In genomic region chr6:32330034-32330795, GRCm38 (mm10) we compare ENCODE assay signal across 22 mouse cellular contexts.
A peak's percentile ranks its signal among the peaks of the same experiment; 100 is the strongest.
DNase-seq lines count a peak whose midpoint lies in the region; ATAC-seq and TF ChIP-seq lines count a peak whose summit lies in the region.
"Had no signal": no experiment of that assay in that cellular context is flagged by ENCODE, and none has a peak within 500 bp of the region (broad histone marks: within the 10 kb centered on the region; RNA-seq: fewer than 3 reads in every experiment).

No protein-coding gene starts in this region.

- no peaks in the 10 kb centered on the region for H3K27me3 ChIP-seq in heart, embryonic 11.5 days (ENCODE audit: control insufficient read depth, insufficient read depth, low read length)
- H3K27me3 ChIP-seq in heart, adult 2 months (ENCODE audit: control insufficient read depth, insufficient read depth, low read length), result no peaks in the 10 kb centered on the region
- H3K27me3 ChIP-seq in heart, embryonic 15.5 days, result no peaks in the 10 kb centered on the region
- no peaks in the 10 kb centered on the region for H3K27me3 ChIP-seq in midbrain, embryonic 11.5 days (ENCODE audit: control insufficient read depth, insufficient read depth, low read length)
- no peaks in the 10 kb centered on the region for H3K27me3 ChIP-seq in midbrain, embryonic 15.5 days (replicated peaks)
- H3K27me3 ChIP-seq in intestine, postnatal 0 days (replicated peaks; ENCODE audit: control insufficient read depth, insufficient read depth, low read length), result no peaks in the 10 kb centered on the region; the same call in 1 of the 2 replicates
- H3K27me3 ChIP-seq: intestine, embryonic 15.5 days had no signal

- intact Hi-C loops in heart, adult 2 months (cut with DNase I), result no loop called here
- intact Hi-C loops in heart, postnatal 25 days (cut with DNase I), result loop anchor here (5.0 kb wide), 1 partner anchor 67 kb away; no protein-coding TSS in a partner anchor

- no peak for TF ChIP-seq POLR2A in heart, adult 2 months (IDR thresholded peaks at IDR 0.05; ENCODE audit: insufficient read depth, low read depth, low read length)

- H3K4me2 ChIP-seq in heart, embryonic 11.5 days, result no peak overlapping the region
- no peak overlapping the region for H3K4me2 ChIP-seq in heart, embryonic 15.5 days
- no peak overlapping the region for H3K4me2 ChIP-seq in midbrain, embryonic 11.5 days
- no peak overlapping the region for H3K4me2 ChIP-seq in midbrain, embryonic 15.5 days
- no peak overlapping the region for H3K4me2 ChIP-seq in intestine, postnatal 0 days (replicated peaks; ENCODE audit: low read depth)
- H3K4me2 ChIP-seq: embryonic facial prominence, embryonic 12.5 days; forebrain, embryonic 12.5 days; hindbrain, embryonic 14.5 days; intestine, embryonic 15.5 days; kidney, embryonic 15.5 days had no signal

- H3K36me3 ChIP-seq in heart, embryonic 11.5 days (ENCODE audit: control insufficient read depth, insufficient read depth, low read length), result no peaks in the 10 kb centered on the region
- H3K36me3 ChIP-seq in heart, adult 2 months (ENCODE audit: control insufficient read depth, insufficient read depth, low read length), result no peaks in the 10 kb centered on the region
- no peaks in the 10 kb centered on the region for H3K36me3 ChIP-seq in heart, embryonic 15.5 days
- H3K36me3 ChIP-seq in midbrain, embryonic 11.5 days (ENCODE audit: control insufficient read depth, insufficient read depth, low read length), result no peaks in the 10 kb centered on the region
- H3K36me3 ChIP-seq in midbrain, embryonic 15.5 days (replicated peaks), result no peaks in the 10 kb centered on the region
- H3K36me3 ChIP-seq in intestine, postnatal 0 days (ENCODE audit: control insufficient read depth, insufficient read depth), result no peaks in the 10 kb centered on the region
- H3K36me3 ChIP-seq: embryonic facial prominence, embryonic 12.5 days; forebrain, embryonic 12.5 days; intestine, embryonic 15.5 days; kidney, embryonic 15.5 days had no signal

- H3K79me2 ChIP-seq in heart, adult 2 months (replicated peaks; ENCODE audit: control insufficient read depth, insufficient read depth, low read length), result no peaks in the 10 kb centered on the region

- no peak overlapping the region for H3K4me3 ChIP-seq in heart, embryonic 11.5 days (ENCODE audit: low read depth, low read length)
- H3K4me3 ChIP-seq in heart, adult 2 months, result no peak overlapping the region
- no peak overlapping the region for H3K4me3 ChIP-seq in heart, embryonic 15.5 days
- H3K4me3 ChIP-seq in midbrain, embryonic 11.5 days (ENCODE audit: low read depth, low read length), result no peak overlapping the region
- H3K4me3 ChIP-seq in midbrain, embryonic 15.5 days, result no peak overlapping the region
- H3K4me3 ChIP-seq in intestine, postnatal 0 days (ENCODE audit: low read depth, low read length), result no peak overlapping the region
- H3K4me3 ChIP-seq: embryonic facial prominence, embryonic 12.5 days; forebrain, embryonic 12.5 days; intestine, embryonic 15.5 days; kidney, embryonic 15.5 days had no signal

- H3K27ac ChIP-seq in heart, embryonic 11.5 days (ENCODE audit: low read depth, low read length), result peak overlapping the region; percentile 0
- no peak overlapping the region for H3K27ac ChIP-seq in heart, adult 2 months
- H3K27ac ChIP-seq in heart, embryonic 15.5 days, result peak overlapping the region; percentile 14; the same call in 1 of the 2 replicates
- H3K27ac ChIP-seq in midbrain, embryonic 11.5 days (ENCODE audit: low read depth, low read length), result no peak overlapping the region
- no peak overlapping the region for H3K27ac ChIP-seq in midbrain, embryonic 15.5 days
- H3K27ac ChIP-seq in intestine, postnatal 0 days (ENCODE audit: low read depth, low read length), result no peak overlapping the region
- H3K27ac ChIP-seq: embryonic facial prominence, embryonic 12.5 days; forebrain, embryonic 12.5 days; hindbrain, embryonic 14.5 days; intestine, embryonic 15.5 days; kidney, embryonic 15.5 days had no signal

- no peak for TF ChIP-seq CTCF in heart, adult 2 months (IDR thresholded peaks at IDR 0.05)
- TF ChIP-seq CTCF in intestine, postnatal 0 days (IDR thresholded peaks at IDR 0.05; ENCODE audit: low read depth), result no peak

- no peak for DNase-seq in heart, adult 2 months
- DNase-seq in heart, postnatal 25 days (ENCODE audit: low spot score), result no peak
- peak; percentile 51 for DNase-seq in midbrain, embryonic 11.5 days (ENCODE audit: low spot score, missing footprints)
- peak; percentile 27 for DNase-seq in fibroblast of lung, adult 2 months (ENCODE audit: low read depth)
- DNase-seq: adrenal gland, adult 8-10 months; adrenal gland, postnatal 36 days; cerebellum, adult 11 months; cerebellum, adult 8-10 months; cerebellum, postnatal 14 days; gastrocnemius, postnatal 10 days; heart, postnatal 4 days; kidney, adult 2 months had no signal

- TF ChIP-seq EP300 in heart, adult 2 months (IDR thresholded peaks at IDR 0.05; ENCODE audit: insufficient read depth, low read depth, low read length), result no peak

- no peaks in the 10 kb centered on the region for H3K9me3 ChIP-seq in heart, embryonic 11.5 days (replicated peaks; ENCODE audit: control insufficient read depth, low read length)
- H3K9me3 ChIP-seq in heart, embryonic 15.5 days (replicated peaks), result no peaks in the 10 kb centered on the region
- H3K9me3 ChIP-seq in midbrain, embryonic 11.5 days (ENCODE audit: control insufficient read depth, low read length), result no peaks in the 10 kb centered on the region
- no peaks in the 10 kb centered on the region for H3K9me3 ChIP-seq in midbrain, embryonic 15.5 days
- H3K9me3 ChIP-seq in intestine, postnatal 0 days (ENCODE audit: control insufficient read depth), result no peaks in the 10 kb centered on the region
- H3K9me3 ChIP-seq: embryonic facial prominence, embryonic 12.5 days; forebrain, embryonic 12.5 days; intestine, embryonic 15.5 days; kidney, embryonic 15.5 days had no signal

- ATAC-seq in heart, embryonic 11.5 days (replicated peaks; ENCODE audit: insufficient number of reproducible peaks, low FRiP score, low TSS enrichment), result no peak; the same call in 1 of the 2 replicates
- peak; percentile 60; the same call in 1 of the 2 replicates for ATAC-seq in heart, embryonic 15.5 days (replicated peaks; ENCODE audit: insufficient number of reproducible peaks, insufficient read depth, low FRiP score, low read depth)
- ATAC-seq in midbrain, embryonic 11.5 days (ENCODE audit: low FRiP score), result no peak
- no peak for ATAC-seq in midbrain, embryonic 15.5 days (replicated peaks)
- no peak for ATAC-seq in intestine, postnatal 0 days
- ATAC-seq: forebrain, embryonic 16.5 days; intestine, embryonic 15.5 days had no signal

- H3K9ac ChIP-seq in heart, embryonic 11.5 days (ENCODE audit: low read depth, low read length), result no peak overlapping the region
- H3K9ac ChIP-seq in heart, adult 2 months (ENCODE audit: low read depth, low read length), result no peak overlapping the region
- H3K9ac ChIP-seq in heart, embryonic 15.5 days, result no peak overlapping the region
- no peak overlapping the region for H3K9ac ChIP-seq in midbrain, embryonic 11.5 days (ENCODE audit: low read length)
- no peak overlapping the region for H3K9ac ChIP-seq in midbrain, embryonic 15.5 days
- H3K9ac ChIP-seq in intestine, postnatal 0 days (ENCODE audit: low read depth, low read length), result no peak overlapping the region
- H3K9ac ChIP-seq: embryonic facial prominence, embryonic 12.5 days; forebrain, embryonic 12.5 days; hindbrain, embryonic 14.5 days; intestine, embryonic 15.5 days; kidney, embryonic 15.5 days had no signal

- H3K4me1 ChIP-seq in heart, embryonic 11.5 days (ENCODE audit: control insufficient read depth, insufficient read depth, low read length), result peaks cover 32% of the 10 kb centered on the region
- H3K4me1 ChIP-seq in heart, adult 2 months (ENCODE audit: control insufficient read depth, insufficient read depth, low read length), result peaks cover 4% of the 10 kb centered on the region
- H3K4me1 ChIP-seq in heart, embryonic 15.5 days (replicated peaks), result peaks cover 41% of the 10 kb centered on the region
- H3K4me1 ChIP-seq in midbrain, embryonic 11.5 days (ENCODE audit: control insufficient read depth, insufficient read depth, low read length), result peaks cover 8% of the 10 kb centered on the region
- peaks cover 38% of the 10 kb centered on the region for H3K4me1 ChIP-seq in midbrain, embryonic 15.5 days
- no peaks in the 10 kb centered on the region for H3K4me1 ChIP-seq in intestine, postnatal 0 days (replicated peaks; ENCODE audit: control insufficient read depth, insufficient read depth, low read length)
- H3K4me1 ChIP-seq: intestine, embryonic 15.5 days had no signal

- 44% methylated on average over 9 of the region's 9 CpGs for WGBS in heart, embryonic 11.5 days (ENCODE audit: insufficient replicate concordance)
- WGBS in heart, adult 2 months, result 62% methylated on average over 9 of the region's 9 CpGs
- WGBS in heart, embryonic 15.5 days, result 36% methylated on average over 9 of the region's 9 CpGs
- 79% methylated on average over 9 of the region's 9 CpGs for WGBS in midbrain, embryonic 11.5 days
- WGBS in midbrain, embryonic 15.5 days, result 66% methylated on average over 9 of the region's 9 CpGs
- 76% methylated on average over 9 of the region's 9 CpGs for WGBS in intestine, postnatal 0 days

Comparison
In these comparisons a context has a peak if more than half of its experiments do, and no peak if none do; other contexts are left out.
1. H3K27ac ChIP-seq: peak in heart, embryonic 11.5 days (single experiment) and heart, embryonic 15.5 days (single experiment); none in heart, adult 2 months (single experiment), midbrain, embryonic 11.5 days (single experiment), midbrain, embryonic 15.5 days (single experiment) and intestine, postnatal 0 days (single experiment).
2. DNase-seq: peak in midbrain, embryonic 11.5 days (single experiment) and fibroblast of lung, adult 2 months (single experiment); none in heart, adult 2 months (0 of 2) and heart, postnatal 25 days (single experiment).